Mouse (Mus musculus) testis, adult 2 months (tissue): Measurements from ENCODE around the gene Cstb. TPM values are rescaled to one million over a fixed set of nuclear protein-coding genes. Genes with fewer than 3 reads are reported as not detected.

Source experiments
- H3K27ac ChIP-seq: fragments of 200-500 bp; 2 replicates; pipeline ENCODE4 v1.5.1; 2012; ENCODE audit warnings: low read depth, low read length; ENCODE audit not compliant: control insufficient read depth, insufficient read depth
- H3K27me3 ChIP-seq: fragments of 200-500 bp; 2 replicates; pipeline ENCODE4 v1.6.1; 2012; ENCODE audit warnings: mild to moderate bottlenecking, low read length, moderate library complexity; ENCODE audit not compliant: control insufficient read depth, insufficient read depth
- H3K36me3 ChIP-seq: fragments of 200-500 bp; 2 replicates; pipeline ENCODE4 v1.6.1; 2012; ENCODE audit warnings: mild to moderate bottlenecking, low read length; ENCODE audit not compliant: control insufficient read depth, insufficient read depth
- H3K4me1 ChIP-seq: fragments of 200-500 bp; 2 replicates; pipeline ENCODE4 v1.6.1; 2012; ENCODE audit warnings: low read length; ENCODE audit not compliant: control insufficient read depth, insufficient read depth
- H3K4me3 ChIP-seq: fragments of 200-500 bp; 2 replicates; pipeline ENCODE4 v1.5.1; 2012; ENCODE audit warnings: low read depth, mild to moderate bottlenecking, low read length, moderate library complexity, mixed read lengths; ENCODE audit not compliant: control insufficient read depth
- CTCF ChIP-seq: fragments of 200-500 bp; IDR thresholded peaks from 2 replicates; pipeline ENCODE4 v1.5.1; 2012; ENCODE audit warnings: low read depth, mild to moderate bottlenecking, inconsistent platforms, low read length, moderate library complexity; ENCODE audit not compliant: control insufficient read depth, insufficient read depth, insufficient replicate concordance
- POLR2A ChIP-seq: fragments of 200-500 bp; IDR thresholded peaks from 2 replicates; pipeline ENCODE4 v1.6.1; 2012; ENCODE audit warnings: low read depth, mild to moderate bottlenecking, inconsistent platforms, low read length, moderate library complexity; ENCODE audit not compliant: control insufficient read depth
- polyA plus RNA-seq: library from polyadenylated mRNA; depleted of rRNA; stranded (reverse); fragments of >200 nt; gene quantifications from 2 replicates; pipeline ENCODE4 v1.2.3, GENCODE M21; 2012; rRNA removed

Cstb gene
- 17.6 and 20.3 TPM in 2 replicates for polyA plus RNA-seq

DNA sequence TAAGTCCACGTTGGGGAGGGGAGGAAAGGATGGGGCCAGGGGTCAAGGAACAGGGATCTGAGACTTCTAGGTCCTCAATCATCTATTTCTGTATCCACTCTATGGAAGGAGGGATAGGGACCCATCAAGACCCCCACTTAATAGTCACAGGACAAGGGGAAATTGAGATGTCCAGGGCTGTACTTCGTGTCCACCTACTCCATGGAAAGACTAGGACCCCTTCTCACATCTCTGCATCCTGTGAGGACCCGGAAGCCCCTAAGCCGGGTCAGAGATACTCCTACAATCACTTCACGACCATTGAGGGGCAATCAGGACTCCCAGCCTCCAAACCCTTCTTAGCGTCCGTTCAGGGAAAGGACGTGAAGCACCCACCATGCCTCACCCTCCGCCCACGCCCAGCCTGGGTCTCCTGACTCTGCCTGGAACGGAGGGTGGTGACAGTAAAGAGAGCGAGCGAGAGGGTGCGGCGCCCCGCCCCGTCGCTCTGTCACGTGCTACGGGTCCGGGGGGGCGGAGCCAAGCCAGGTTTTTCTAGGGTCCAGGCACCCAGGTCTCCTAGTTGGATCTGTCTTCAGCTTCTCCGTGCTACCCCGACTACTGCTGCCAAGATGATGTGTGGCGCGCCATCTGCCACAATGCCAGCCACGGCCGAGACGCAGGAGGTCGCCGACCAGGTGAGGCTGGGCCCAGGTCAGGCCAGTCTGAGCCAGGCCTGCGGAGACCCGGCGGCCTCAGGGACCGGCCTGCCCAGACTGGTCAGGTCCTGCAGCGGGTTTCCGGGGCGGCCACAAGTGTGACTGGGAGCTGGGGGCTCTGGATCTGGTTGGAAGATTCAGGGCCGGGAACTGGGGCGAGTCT is at the start of gene Cstb:
Gene Cstb (plus strand): TSS at position 489 of the 861 bp plus-strand sequence.
- H3K4me1 ChIP-seq, result peaks cover 15% of the 10 kb centered on the region
- H3K36me3 ChIP-seq, result no peaks in the 10 kb centered on the region
- H3K27me3 ChIP-seq, result no peaks in the 10 kb centered on the region
- H3K4me3 ChIP-seq, result peak within 1 kb of the TSS; percentile 69
- TF ChIP-seq CTCF, result no peak
- peak; percentile 31 for TF ChIP-seq POLR2A
- peak within 1 kb of the TSS; percentile 39; the same call in 1 of the 2 replicates for H3K27ac ChIP-seq

DNA sequence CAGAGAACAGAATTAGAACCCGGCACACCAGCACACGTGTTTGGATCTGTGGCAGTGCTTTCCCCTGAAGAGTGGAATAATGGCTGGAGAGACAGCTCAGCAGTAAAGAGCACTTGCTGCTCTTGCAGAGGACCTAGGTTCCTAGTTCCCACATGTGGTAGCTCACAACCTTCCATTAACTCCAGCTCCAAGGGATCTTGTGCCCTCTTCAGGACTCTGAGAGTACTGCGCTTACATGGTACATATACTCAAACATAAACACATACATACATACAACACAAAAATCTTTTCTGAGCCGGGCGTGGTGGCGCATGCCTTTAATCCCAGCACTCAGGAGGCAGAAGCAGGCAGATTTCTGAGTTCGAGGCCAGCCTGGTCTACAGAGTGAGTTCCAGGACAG is 47.0 kb upstream of the Cstb start:
- H3K27me3 ChIP-seq, result no peaks in the 10 kb centered on the region
- H3K4me3 ChIP-seq, result no peak overlapping the region
- H3K4me1 ChIP-seq, result no peaks in the 10 kb centered on the region
- H3K27ac ChIP-seq, result no peak overlapping the region
- no peak for TF ChIP-seq POLR2A
- no peak for TF ChIP-seq CTCF
- H3K36me3 ChIP-seq, result no peaks in the 10 kb centered on the region

GRCm38 (mm10) chr10:78383567-78383966 is 41.9 kb upstream of the Cstb start:
- no peaks in the 10 kb centered on the region for H3K36me3 ChIP-seq
- no peak overlapping the region for H3K27ac ChIP-seq
- no peak for TF ChIP-seq CTCF
- TF ChIP-seq POLR2A, result no peak
- no peak overlapping the region for H3K4me3 ChIP-seq
- H3K4me1 ChIP-seq, result no peaks in the 10 kb centered on the region
- no peaks in the 10 kb centered on the region for H3K27me3 ChIP-seq

GRCm38 (mm10) chr10:78385520-78385919 is 39.9 kb upstream of the Cstb start:
- no peaks in the 10 kb centered on the region for H3K27me3 ChIP-seq
- H3K27ac ChIP-seq, result no peak overlapping the region
- H3K36me3 ChIP-seq, result no peaks in the 10 kb centered on the region
- H3K4me3 ChIP-seq, result no peak overlapping the region
- no peaks in the 10 kb centered on the region for H3K4me1 ChIP-seq
- TF ChIP-seq CTCF, result no peak
- no peak for TF ChIP-seq POLR2A

GRCm38 (mm10) chr10:78388216-78388980 is 37.1 kb upstream of the Cstb start:
- H3K4me3 ChIP-seq, result no peak overlapping the region
- no peaks in the 10 kb centered on the region for H3K36me3 ChIP-seq
- H3K27ac ChIP-seq, result no peak overlapping the region
- peaks cover 7% of the 10 kb centered on the region for H3K4me1 ChIP-seq
- TF ChIP-seq POLR2A (no peak), CTCF (no peak)
- no peaks in the 10 kb centered on the region for H3K27me3 ChIP-seq

DNA sequence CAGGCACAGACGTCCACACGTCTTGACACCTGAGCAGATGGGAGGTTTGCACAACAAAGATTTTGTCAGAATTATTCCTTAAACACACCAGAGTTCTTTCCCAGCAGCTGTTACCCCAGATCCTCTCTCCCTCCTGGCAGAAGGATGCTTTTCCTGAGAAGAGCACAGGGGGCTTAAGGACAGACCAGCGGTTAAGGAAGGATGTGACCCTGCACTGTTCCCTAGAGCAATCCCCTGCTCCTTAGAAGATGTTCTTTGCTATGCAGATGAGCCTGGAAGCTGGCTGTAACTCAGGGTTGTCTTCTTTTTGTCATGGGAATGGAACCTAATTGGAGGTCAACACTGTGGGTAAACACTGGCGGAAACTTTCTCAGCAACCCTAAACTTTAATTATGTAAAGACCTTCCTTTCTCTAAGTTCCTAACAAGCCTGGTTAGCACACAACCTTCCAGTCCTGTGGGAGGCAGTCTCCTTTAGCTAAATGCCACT is 34.4 kb upstream of the Cstb start:
- peaks cover 11% of the 10 kb centered on the region for H3K4me1 ChIP-seq
- no peak overlapping the region for H3K27ac ChIP-seq
- no peak for TF ChIP-seq CTCF
- no peak for TF ChIP-seq POLR2A
- H3K27me3 ChIP-seq, result no peaks in the 10 kb centered on the region
- no peak overlapping the region for H3K4me3 ChIP-seq
- no peaks in the 10 kb centered on the region for H3K36me3 ChIP-seq

DNA sequence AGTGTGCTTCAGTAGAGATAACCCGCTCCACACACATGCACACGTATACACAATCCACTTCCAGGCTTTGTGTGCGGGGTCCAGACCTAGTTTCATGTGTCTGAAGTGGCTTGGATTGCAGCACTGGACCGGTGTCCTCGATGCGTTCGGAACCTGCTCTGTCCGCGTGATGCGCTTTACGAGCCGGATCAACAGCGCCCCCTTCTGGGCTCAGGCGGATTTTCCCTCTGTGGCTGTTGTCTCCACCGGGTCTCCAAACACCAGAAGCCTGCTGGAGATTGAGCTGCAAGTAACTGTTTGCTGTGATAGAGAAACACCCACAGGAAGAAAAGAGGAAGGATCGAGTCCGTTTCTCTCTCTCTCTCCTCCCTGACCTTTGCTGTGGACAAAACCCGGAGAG is 33.4 kb upstream of the Cstb start:
- peak overlapping the region; percentile 47 for H3K4me3 ChIP-seq
- H3K4me1 ChIP-seq, result peaks cover 17% of the 10 kb centered on the region
- H3K27ac ChIP-seq, result no peak overlapping the region
- H3K36me3 ChIP-seq, result no peaks in the 10 kb centered on the region
- TF ChIP-seq POLR2A (no peak), CTCF (peak; percentile 98)
- H3K27me3 ChIP-seq, result no peaks in the 10 kb centered on the region
